Mouse (Mus musculus): Measurements from ENCODE around the gene Tmem143.
"Not testable (repeated sequence)": the region's sequence is repeated elsewhere in the genome, so short reads cannot be mapped to it uniquely, and the experiment has no call there.

Gene Tmem143

GRCm38 (mm10) chr7:45923762-45924428, 27.2 kb downstream of the Tmem143 start, which contains the start of gene Ccdc114:
Ccdc114 (plus strand) TSS chr7:45924072.
- peak; percentile 73 for DNase-seq

GRCm38 (mm10) chr7:45924429-45924816, 27.7 kb downstream of the Tmem143 start:
- peak; percentile 37 for DNase-seq

- no peak for DNase-seq
These were observed 32.0 kb downstream of the Tmem143 start for GRCm38 (mm10) chr7:45928626-45929295.

- no peak for DNase-seq
These were observed 32.9 kb downstream of the Tmem143 start for GRCm38 (mm10) chr7:45929688-45930087.

DNA sequence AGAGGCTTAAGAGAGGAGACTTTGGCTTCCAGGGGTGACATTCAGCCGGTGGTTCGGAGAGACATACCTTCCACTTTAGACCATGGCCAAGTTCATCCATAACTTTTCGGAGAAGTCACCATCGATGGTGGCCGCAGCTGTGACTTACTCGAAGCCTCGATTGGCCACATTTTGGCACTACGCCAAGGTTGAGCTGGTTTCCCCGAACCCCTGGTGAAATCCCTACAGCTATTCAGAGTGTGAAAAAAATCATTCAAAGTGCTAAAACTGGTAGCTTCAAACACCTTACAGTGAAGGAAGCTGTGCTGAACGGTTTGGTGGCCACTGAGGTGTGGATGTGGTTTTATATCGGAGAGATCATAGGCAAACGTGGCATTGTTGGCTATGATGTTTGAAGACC, 37.0 kb downstream of the Tmem143 start:
- DNase-seq: not testable (repeated sequence)

DNA sequence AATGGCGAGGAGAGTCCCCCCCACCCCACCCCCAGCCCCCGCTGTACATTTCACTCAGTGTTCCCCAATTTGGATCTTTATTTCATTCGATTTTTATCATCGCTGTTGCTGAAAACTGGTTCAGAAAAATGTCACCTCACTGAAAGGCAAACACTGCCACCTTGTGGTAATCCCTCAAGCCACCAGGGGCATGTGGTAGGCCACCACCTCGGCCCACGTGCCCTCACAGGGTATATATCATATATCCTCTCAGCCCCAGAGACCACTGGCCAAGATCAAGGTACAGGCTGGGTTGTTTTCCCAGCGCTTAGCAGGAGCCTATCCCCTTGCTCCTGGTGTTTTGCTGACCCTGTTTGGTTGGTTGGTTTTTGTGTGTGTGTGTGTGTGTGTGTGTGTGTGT, 38.4 kb downstream of the Tmem143 start:
- peak; percentile 78 for DNase-seq

- no peak for DNase-seq
These were observed 43.1 kb downstream of the Tmem143 start for GRCm38 (mm10) chr7:45939836-45940235.

DNA sequence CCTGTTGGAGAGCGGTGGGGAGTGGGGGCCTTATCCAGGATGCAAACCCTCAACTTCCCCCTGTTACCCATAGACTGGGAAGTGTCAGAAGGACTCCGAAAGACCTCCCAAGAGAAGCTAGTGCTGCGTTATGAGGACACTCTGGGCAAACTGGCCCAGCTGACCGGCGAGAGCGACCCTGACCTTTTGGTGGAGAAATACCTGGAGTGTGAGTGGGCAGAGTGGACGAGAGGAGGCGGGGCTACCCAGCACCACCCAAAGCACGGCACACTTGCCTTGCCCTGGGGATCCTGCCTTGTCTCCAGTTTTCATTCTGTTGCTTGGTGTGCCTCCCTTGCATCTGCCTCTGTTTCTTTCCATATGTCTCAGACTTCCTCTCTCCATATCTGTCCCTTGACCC, 45.2 kb downstream of the Tmem143 start:
- no peak for DNase-seq

GRCm38 (mm10) chr7:45943280-45943679, 46.5 kb downstream of the Tmem143 start:
- peak; percentile 19 for DNase-seq

GRCm38 (mm10) chr7:45949061-45949460, 52.3 kb downstream of the Tmem143 start:
- DNase-seq: no peak

DNA sequence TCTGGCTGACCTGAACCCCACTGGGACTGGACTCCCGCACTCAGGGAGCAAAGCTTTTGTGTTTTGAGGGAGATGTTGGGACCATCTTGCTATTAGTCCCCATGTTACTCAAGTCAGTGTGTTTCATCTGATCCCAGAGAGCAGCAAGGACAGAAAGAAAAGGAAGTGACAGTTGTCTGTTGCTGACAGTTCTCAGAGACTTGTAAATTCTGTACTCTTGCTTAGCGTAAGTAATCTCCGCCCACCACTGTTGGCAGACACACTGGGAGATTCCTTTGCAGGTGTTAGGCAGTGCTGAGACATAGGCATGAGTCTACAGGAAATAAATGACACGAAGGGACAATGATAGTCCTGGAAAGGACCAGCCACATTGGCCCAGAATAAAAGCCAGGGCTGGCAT, 59.9 kb downstream of the Tmem143 start:
- DNase-seq: no peak
